Mouse (Mus musculus) thymus, adult 2 months (tissue): Measurements from ENCODE around the gene Hsd3b5. TPM values are rescaled to one million over a fixed set of nuclear protein-coding genes. Genes with fewer than 3 reads are reported as not detected.
"Not testable (repeated sequence)": the region's sequence is repeated elsewhere in the genome, so short reads cannot be mapped to it uniquely, and the experiment has no call there.

Experiments used
- DNase-seq: peaks from one replicate; pipeline ENCODE4 v3.0.0; 2021
- H3K27ac ChIP-seq: fragments of 200-500 bp; 2 replicates; pipeline ENCODE4 v1.5.1; 2012; ENCODE audit warnings: low read length, control low read depth; ENCODE audit not compliant: control insufficient read depth, insufficient read depth
- H3K27me3 ChIP-seq: fragments of 200-500 bp; 2 replicates; pipeline ENCODE4 v1.6.1; 2012; ENCODE audit warnings: mild to moderate bottlenecking, low read length, moderate library complexity, mixed read lengths; ENCODE audit not compliant: control insufficient read depth, insufficient read depth
- H3K36me3 ChIP-seq: fragments of 200-500 bp; 2 replicates; pipeline ENCODE4 v1.6.1; 2012; ENCODE audit warnings: mild to moderate bottlenecking, low read length, moderate library complexity; ENCODE audit not compliant: control insufficient read depth, insufficient read depth
- H3K4me1 ChIP-seq: fragments of 200-500 bp; replicated peaks from 2 replicates; pipeline ENCODE4 v1.6.1; 2012; ENCODE audit warnings: low read length; ENCODE audit not compliant: control insufficient read depth, insufficient read depth
- H3K4me3 ChIP-seq: fragments of 200-500 bp; 2 replicates; pipeline ENCODE4 v1.5.1; 2012; ENCODE audit warnings: mild to moderate bottlenecking, low read length, control low read depth, moderate library complexity; ENCODE audit not compliant: control insufficient read depth, insufficient read depth
- CTCF ChIP-seq: fragments of 200-500 bp; IDR thresholded peaks from 2 replicates; pipeline ENCODE4 v1.5.1; 2012; ENCODE audit warnings: mild to moderate bottlenecking, control low read depth, low read length, moderate library complexity, borderline replicate concordance; ENCODE audit not compliant: control insufficient read depth, poor library complexity, insufficient read depth; ENCODE audit errors: extremely low read depth
- POLR2A ChIP-seq: fragments of 200-500 bp; IDR thresholded peaks from 2 replicates; pipeline ENCODE4 v1.6.1; 2012; ENCODE audit warnings: mild to moderate bottlenecking, low read length, control low read depth, moderate library complexity; ENCODE audit not compliant: control insufficient read depth, poor library complexity, insufficient read depth; ENCODE audit errors: extremely low read depth
- WGBS: fragments of 180-500 bp; shearing (Covaris S2); methylation state at CpG from one replicate; pipeline ENCODE4 v1.1.7; 2018; 5-methylcytosine and 5-hydroxymethylcytosine counted together
- polyA plus RNA-seq: library from polyadenylated mRNA; depleted of rRNA; stranded (reverse); fragments of >200 nt; gene quantifications from 2 replicates; pipeline ENCODE4 v1.2.3, GENCODE M21; 2012; rRNA removed

Hsd3b5 gene
- not detected in 2 replicates for polyA plus RNA-seq

GRCm38 (mm10) chr3:98630152-98630551 lies at the start of gene Hsd3b5:
TSS of gene Hsd3b5 (minus strand) at chr3:98630252.
- no peak within 1 kb of the TSS for H3K27ac ChIP-seq
- TF ChIP-seq POLR2A (no peak), CTCF (no peak)

GRCm38 (mm10) chr3:98635145-98635544 lies 5.1 kb upstream of the Hsd3b5 start:
- H3K4me3 ChIP-seq, result no peak overlapping the region
- no peak for DNase-seq
- no peak overlapping the region for H3K27ac ChIP-seq
- no peaks in the 10 kb centered on the region for H3K4me1 ChIP-seq
- H3K36me3 ChIP-seq, result no peaks in the 10 kb centered on the region
- TF ChIP-seq POLR2A, result no peak
- no peak for TF ChIP-seq CTCF
- 96% methylated on average over 1 of the region's 1 CpGs for WGBS
- no peaks in the 10 kb centered on the region for H3K27me3 ChIP-seq

More at GRCm38 (mm10) chr3:98630152-98630551, at the start of gene Hsd3b5:
- no peaks in the 10 kb centered on the region for H3K27me3 ChIP-seq
- H3K36me3 ChIP-seq, result no peaks in the 10 kb centered on the region
- no peak for DNase-seq
- no peak within 1 kb of the TSS for H3K4me3 ChIP-seq
- no peaks in the 10 kb centered on the region for H3K4me1 ChIP-seq

DNA sequence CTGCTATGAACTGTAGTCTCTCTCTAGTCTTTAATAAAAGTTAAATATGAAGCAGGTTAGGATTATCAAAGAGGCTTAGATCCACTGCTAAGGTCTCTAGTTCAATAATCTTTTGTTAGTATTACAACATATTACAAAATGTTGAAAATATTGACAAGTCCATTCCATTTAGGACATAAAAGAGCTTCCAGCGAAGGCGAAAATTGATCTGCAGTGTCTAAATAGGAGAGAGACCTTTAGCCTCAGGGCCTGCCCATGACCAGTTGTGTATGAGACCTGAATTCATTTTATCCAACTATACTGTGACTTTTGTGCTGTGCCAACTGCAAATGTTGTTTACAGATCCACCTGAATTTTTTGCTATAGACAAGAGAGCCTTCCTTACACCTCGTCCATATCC lies 419 bp downstream of the Hsd3b5 start:
- 87% methylated on average over 3 of the region's 3 CpGs for WGBS
- TF ChIP-seq CTCF, result no peak
- TF ChIP-seq POLR2A, result no peak
- no peaks in the 10 kb centered on the region for H3K27me3 ChIP-seq
- H3K36me3 ChIP-seq, result no peaks in the 10 kb centered on the region
- no peak overlapping the region for H3K4me3 ChIP-seq
- H3K27ac ChIP-seq, result no peak overlapping the region
- no peak for DNase-seq
- no peaks in the 10 kb centered on the region for H3K4me1 ChIP-seq

GRCm38 (mm10) chr3:98616786-98617185 lies 13.3 kb downstream of the Hsd3b5 start:
- not testable (repeated sequence) for H3K27me3 ChIP-seq, H3K4me1 ChIP-seq, H3K36me3 ChIP-seq, H3K4me3 ChIP-seq, H3K27ac ChIP-seq, DNase-seq
- 81% methylated on average over 1 of the region's 1 CpGs for WGBS

DNA sequence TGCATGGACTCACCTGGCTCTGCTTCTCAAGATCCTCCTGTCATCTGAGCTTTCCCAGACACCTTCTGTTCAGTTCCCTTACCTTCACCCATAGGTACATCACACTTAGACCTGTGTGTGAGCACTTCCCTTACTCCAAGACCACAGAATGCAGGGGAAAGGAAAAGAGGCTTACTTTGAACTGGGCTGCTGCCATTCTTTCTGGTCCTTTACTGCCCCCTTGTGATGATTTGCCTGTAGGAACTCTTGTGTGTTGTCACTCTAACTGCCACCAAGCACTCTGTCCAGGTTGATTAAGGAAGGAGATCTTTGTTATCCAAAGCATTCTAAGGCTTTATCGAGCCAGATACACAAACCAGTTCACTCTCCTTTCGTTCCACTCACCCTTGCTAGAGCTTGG lies 13.8 kb downstream of the Hsd3b5 start:
- not testable (repeated sequence) for H3K4me1 ChIP-seq, H3K36me3 ChIP-seq, DNase-seq, H3K4me3 ChIP-seq, H3K27me3 ChIP-seq, H3K27ac ChIP-seq
- 33% methylated on average over 2 of the region's 2 CpGs for WGBS

GRCm38 (mm10) chr3:98614406-98614927 lies 15.6 kb downstream of the Hsd3b5 start:
- H3K4me3 ChIP-seq, H3K4me1 ChIP-seq, H3K36me3 ChIP-seq, DNase-seq, H3K27me3 ChIP-seq, H3K27ac ChIP-seq: not testable (repeated sequence)
- WGBS, result 72% methylated on average over 2 of the region's 2 CpGs

DNA sequence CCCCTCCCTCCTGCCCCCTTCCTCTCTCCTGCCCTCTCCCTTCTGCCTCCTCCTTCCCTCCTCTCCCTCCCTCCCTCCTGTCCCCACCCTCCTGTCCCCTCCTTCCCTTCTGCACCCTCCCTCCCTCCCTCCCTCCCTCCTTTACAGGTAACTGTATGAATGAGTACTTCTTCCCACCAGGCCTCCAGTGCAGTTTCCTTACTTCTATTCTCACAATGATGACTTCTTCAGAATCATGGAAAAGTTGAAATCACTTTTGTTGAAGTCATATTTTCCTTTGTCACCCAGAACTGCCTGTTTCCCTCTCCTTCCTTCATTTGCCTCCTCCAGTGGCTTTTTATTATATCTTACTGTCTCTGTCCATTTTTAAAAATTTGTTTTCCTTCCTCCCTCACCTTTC lies 16.1 kb downstream of the Hsd3b5 start:
- no peaks in the 10 kb centered on the region for H3K36me3 ChIP-seq
- H3K4me3 ChIP-seq, result no peak overlapping the region
- no peak overlapping the region for H3K27ac ChIP-seq
- H3K4me1 ChIP-seq, result no peaks in the 10 kb centered on the region
- TF ChIP-seq CTCF (no peak), POLR2A (no peak)
- DNase-seq, result no peak
- H3K27me3 ChIP-seq, result no peaks in the 10 kb centered on the region

DNA sequence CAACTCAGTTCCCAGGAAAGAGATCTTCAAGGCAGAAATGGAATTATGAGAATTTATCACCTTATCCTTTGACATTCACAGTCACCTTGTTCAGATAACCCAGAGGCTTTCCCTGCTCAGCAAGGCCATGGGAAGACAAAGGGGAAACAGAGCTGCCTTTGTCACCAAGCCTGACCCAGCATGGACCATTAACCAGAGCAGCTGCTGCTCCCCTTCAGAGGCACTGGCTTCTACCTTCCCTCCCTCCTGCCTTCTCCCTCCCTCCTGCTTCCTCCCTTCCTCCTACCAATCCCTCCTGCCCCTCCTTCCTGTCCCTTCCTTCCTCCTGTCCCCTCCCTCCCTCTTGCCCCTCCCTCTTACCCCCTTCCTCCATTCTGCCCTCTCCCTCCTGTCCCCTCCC lies 16.5 kb downstream of the Hsd3b5 start:
- not testable (repeated sequence) for H3K27me3 ChIP-seq, H3K4me1 ChIP-seq, H3K27ac ChIP-seq, H3K36me3 ChIP-seq, H3K4me3 ChIP-seq, DNase-seq
